Mouse (Mus musculus): ENCODE results near the gene Amot. TPM values are rescaled to one million over a fixed set of nuclear protein-coding genes. Genes with fewer than 3 reads are reported as not detected.

Gene Amot
- polyA plus RNA-seq, 1 experiment from 2014 or later: 40.6 TPM

- 74% methylated on average over 4 of the region's 4 CpGs for WGBS
These were observed 98.9 kb downstream of the Amot start for GRCm38 (mm10) chrX:145406052-145406451.

GRCm38 (mm10) chrX:145401926-145402325 lies 103.1 kb downstream of the Amot start:
- DNase-seq (ENCODE audit: low spot score): peak; percentile 16
- H3K4me3 ChIP-seq: no peak overlapping the region
- WGBS: 57% methylated on average over 3 of the region's 3 CpGs
- no peak overlapping the region for H3K27ac ChIP-seq (replicated peaks)
- no peaks in the 10 kb centered on the region for H3K36me3 ChIP-seq (replicated peaks)
- H3K4me1 ChIP-seq: no peaks in the 10 kb centered on the region
- no peaks in the 10 kb centered on the region for H3K9me3 ChIP-seq
- peaks cover 22% of the 10 kb centered on the region for H3K27me3 ChIP-seq (replicated peaks; ENCODE audit: low read depth, poor library complexity, severe bottlenecking)

More at GRCm38 (mm10) chrX:145406052-145406451, 98.9 kb downstream of the Amot start:
- no peak for DNase-seq (ENCODE audit: low spot score)
- no peak overlapping the region for H3K27ac ChIP-seq (replicated peaks)
- H3K36me3 ChIP-seq (replicated peaks): no peaks in the 10 kb centered on the region
- H3K4me1 ChIP-seq: no peaks in the 10 kb centered on the region
- no peak overlapping the region for H3K4me3 ChIP-seq
- peaks cover 41% of the 10 kb centered on the region for H3K27me3 ChIP-seq (replicated peaks; ENCODE audit: low read depth, poor library complexity, severe bottlenecking)
- no peaks in the 10 kb centered on the region for H3K9me3 ChIP-seq

GRCm38 (mm10) chrX:145399236-145399635 lies 105.7 kb downstream of the Amot start:
- H3K4me1 ChIP-seq: no peaks in the 10 kb centered on the region
- no peak for DNase-seq (ENCODE audit: low spot score)
- no peaks in the 10 kb centered on the region for H3K36me3 ChIP-seq (replicated peaks)
- no peak overlapping the region for H3K4me3 ChIP-seq
- H3K27ac ChIP-seq (replicated peaks): no peak overlapping the region
- peaks cover 17% of the 10 kb centered on the region for H3K27me3 ChIP-seq (replicated peaks; ENCODE audit: low read depth, poor library complexity, severe bottlenecking)
- 25% methylated on average over 1 of the region's 1 CpGs for WGBS
- no peaks in the 10 kb centered on the region for H3K9me3 ChIP-seq

Other genes with a start within 250 kb of the Amot start
- 0.84 and 1.7 TPM in 2 replicates for gene Lhfpl1, start 156.1 kb downstream of the Amot start, polyA plus RNA-seq (2016; fragmentation: Nextera tagmentation; extraction: Ambion mirVana)

All from embryonic facial prominence, embryonic 10.5 days (tissue).